Mouse (Mus musculus) hindbrain, embryonic 12.5 days (tissue): ENCODE measurements around the gene Aars2. TPM values are rescaled to one million over a fixed set of nuclear protein-coding genes. Genes with fewer than 3 reads are reported as not detected.
A peak's percentile ranks its signal among the peaks of the same experiment; 100 is the strongest.

Experiments
- ATAC-seq: fragments of 200-750 bp; cut with Nextera tagmentation; 2 replicates; pipeline ENCODE4 v1.8.0; 2017; ENCODE audit warnings: moderate TSS enrichment; ENCODE audit not compliant: low FRiP score
- H3K27ac ChIP-seq: fragments of 300-500 bp; sonication (generic); 2 replicates; pipeline ENCODE4 v1.5.1; 2016; ENCODE audit warnings: mild to moderate bottlenecking
- H3K27me3 ChIP-seq: fragments of 300-500 bp; sonication (generic); 2 replicates; pipeline ENCODE4 v1.6.1; 2016; ENCODE audit warnings: mild to moderate bottlenecking
- H3K36me3 ChIP-seq: fragments of 300-500 bp; sonication (generic); 2 replicates; pipeline ENCODE4 v1.6.1; 2016; ENCODE audit warnings: mild to moderate bottlenecking
- H3K4me1 ChIP-seq: fragments of 300-500 bp; sonication (generic); 2 replicates; pipeline ENCODE4 v1.6.1; 2016
- H3K4me2 ChIP-seq: fragments of 300-500 bp; sonication (generic); replicated peaks from 2 replicates; pipeline ENCODE4 v1.6.1; 2016; ENCODE audit warnings: mild to moderate bottlenecking
- H3K4me3 ChIP-seq: fragments of 300-500 bp; sonication (generic); 2 replicates; pipeline ENCODE4 v1.5.1; 2016; ENCODE audit warnings: mild to moderate bottlenecking
- H3K9ac ChIP-seq: fragments of 300-500 bp; sonication (generic); 2 replicates; pipeline ENCODE4 v1.6.1; 2016; ENCODE audit warnings: mild to moderate bottlenecking, moderate library complexity
- H3K9me3 ChIP-seq: fragments of 300-500 bp; sonication (generic); replicated peaks from 2 replicates; pipeline ENCODE4 v1.6.1; 2016; ENCODE audit warnings: mild to moderate bottlenecking
- WGBS: fragments of 180-500 bp; shearing (Covaris S2); methylation state at CpG from one replicate; pipeline ENCODE4 v1.1.7; 2016; 5-methylcytosine and 5-hydroxymethylcytosine counted together
- polyA plus RNA-seq: library from polyadenylated mRNA; unstranded; fragments of >200 nt; fragmentation: Nextera tagmentation; extraction: Ambion mirVana; gene quantifications from 2 replicates; pipeline ENCODE4 v1.2.1, GENCODE M21; 2016

Aars2 gene
- polyA plus RNA-seq, 1 experiment from 2014 or later = 23.0 TPM

DNA sequence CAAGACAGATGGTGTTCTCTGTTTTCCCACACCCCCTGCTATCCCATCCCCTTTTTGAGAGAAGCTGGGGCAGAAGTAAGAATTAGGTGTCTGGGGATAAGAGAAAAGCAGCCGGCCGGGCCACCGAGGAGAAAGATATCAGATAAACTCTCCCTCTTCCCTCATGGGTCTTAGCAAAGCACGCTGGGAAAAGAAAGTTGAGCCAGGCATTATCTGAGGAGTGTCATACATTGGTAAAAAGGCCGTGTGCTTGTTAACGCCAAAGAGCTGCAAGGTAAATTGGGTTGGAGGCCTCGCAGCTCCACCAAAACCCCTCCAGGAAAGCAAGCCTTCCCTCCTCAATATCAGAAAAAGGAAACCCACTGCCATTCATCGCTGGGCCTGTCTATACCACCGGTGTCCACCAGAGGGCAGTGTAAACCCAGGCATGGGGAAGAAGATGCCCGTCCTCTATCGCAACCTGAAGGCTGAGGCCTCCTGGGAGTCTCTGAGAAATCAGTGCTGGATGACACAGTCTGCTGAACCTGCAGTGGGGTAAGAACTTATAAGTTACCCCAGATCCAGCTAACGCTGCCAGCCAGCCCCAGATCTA is 28.3 kb upstream of the Aars2 start:
- no peak overlapping the region for H3K9ac ChIP-seq
- 21% methylated on average over 12 of the region's 12 CpGs for WGBS
- no peaks in the 10 kb centered on the region for H3K36me3 ChIP-seq
- peak; percentile 21; the same call in 1 of the 2 replicates for ATAC-seq
- peaks cover 9% of the 10 kb centered on the region; the same call in 1 of the 2 replicates for H3K27me3 ChIP-seq
- peaks cover 9% of the 10 kb centered on the region; the same call in 1 of the 2 replicates for H3K9me3 ChIP-seq
- no peak overlapping the region for H3K4me2 ChIP-seq
- no peak overlapping the region for H3K27ac ChIP-seq
- H3K4me3 ChIP-seq = no peak overlapping the region
- peaks cover 13% of the 10 kb centered on the region for H3K4me1 ChIP-seq

DNA sequence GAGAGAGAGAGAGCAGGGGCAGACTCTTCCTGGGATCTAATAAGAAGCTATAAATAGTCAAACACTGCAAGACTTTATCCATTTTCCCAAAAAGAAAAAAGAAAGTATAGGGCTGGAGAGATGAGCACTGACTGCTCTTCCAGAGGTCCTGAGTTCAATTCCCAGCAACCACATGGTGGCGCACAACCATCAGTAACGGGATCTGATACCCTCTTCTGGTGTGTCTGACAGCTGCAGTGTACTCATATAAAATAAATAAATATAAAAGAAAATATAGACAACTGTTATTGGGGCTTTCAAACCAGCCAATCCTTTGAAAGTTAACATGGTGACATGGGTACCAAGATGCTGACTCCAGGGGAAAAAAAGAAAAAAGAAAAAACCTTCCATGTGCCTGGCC is 26.2 kb upstream of the Aars2 start:
- Histone ChIP-seq H3K9ac (no peak overlapping the region), H3K4me2 (no peak overlapping the region), H3K27ac (no peak overlapping the region), H3K4me1 (0 out of 2 replicates have a peak, but pooled peaks cover 6% of the 10 kb centered on the region), H3K27me3 (peaks cover 9% of the 10 kb centered on the region; the same call in 1 of the 2 replicates), H3K9me3 (peaks cover 9% of the 10 kb centered on the region; the same call in 1 of the 2 replicates), H3K36me3 (no peaks in the 10 kb centered on the region), H3K4me3 (no peak overlapping the region)
- 37% methylated on average over 2 of the region's 2 CpGs for WGBS
- ATAC-seq = no peak

DNA sequence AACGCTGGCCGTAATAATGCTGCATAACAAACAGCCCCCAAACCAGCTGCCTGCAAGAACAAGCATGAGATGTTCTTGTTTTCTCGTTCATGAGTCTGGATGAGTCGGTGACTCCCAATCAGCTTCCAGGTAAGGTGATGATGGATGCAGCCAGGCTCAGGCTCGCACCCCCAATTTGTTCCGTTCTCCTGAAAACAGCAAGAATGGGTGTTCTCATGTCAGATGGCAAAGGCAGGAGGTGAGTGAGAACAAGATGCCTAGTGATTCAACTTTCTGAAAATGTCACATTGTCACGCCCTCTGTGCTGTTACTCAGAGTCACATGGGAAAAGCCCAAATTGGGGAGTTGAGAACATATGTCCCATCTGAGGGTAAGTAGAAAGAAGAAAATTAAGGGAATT is 21.1 kb upstream of the Aars2 start:
- 87% methylated on average over 7 of the region's 7 CpGs for WGBS
- Histone ChIP-seq H3K4me1 (no peaks in the 10 kb centered on the region), H3K36me3 (no peaks in the 10 kb centered on the region), H3K9me3 (peaks cover 9% of the 10 kb centered on the region; the same call in 1 of the 2 replicates), H3K4me2 (no peak overlapping the region), H3K9ac (no peak overlapping the region), H3K4me3 (no peak overlapping the region), H3K27ac (no peak overlapping the region), H3K27me3 (peaks cover 4% of the 10 kb centered on the region; the same call in 1 of the 2 replicates)
- ATAC-seq = no peak

DNA sequence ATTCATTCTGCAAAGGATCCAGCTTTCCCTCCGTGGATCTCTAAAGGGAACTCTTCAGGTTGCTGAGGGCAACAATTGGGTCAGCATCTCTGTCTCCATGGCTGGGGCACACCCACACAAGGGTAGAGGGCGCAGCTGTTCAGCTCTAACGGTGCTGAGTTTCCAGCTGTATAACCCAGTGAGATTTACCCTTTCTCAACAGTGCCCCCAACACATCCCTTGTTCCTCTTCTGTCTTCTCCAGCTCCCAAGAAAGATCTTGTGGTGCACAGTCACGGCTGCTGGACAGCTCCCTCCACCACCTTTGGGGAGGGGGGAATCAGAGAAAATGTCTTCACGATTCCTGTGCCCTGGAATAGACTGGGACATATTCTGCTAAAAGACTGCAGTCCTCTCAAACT is 19.4 kb upstream of the Aars2 start:
- Histone ChIP-seq H3K9me3 (no peaks in the 10 kb centered on the region), H3K27me3 (peaks cover 4% of the 10 kb centered on the region; the same call in 1 of the 2 replicates), H3K4me2 (no peak overlapping the region), H3K9ac (no peak overlapping the region), H3K27ac (no peak overlapping the region), H3K36me3 (no peaks in the 10 kb centered on the region), H3K4me3 (no peak overlapping the region), H3K4me1 (no peaks in the 10 kb centered on the region)
- no peak for ATAC-seq
- 16% methylated on average over 5 of the region's 5 CpGs for WGBS

DNA sequence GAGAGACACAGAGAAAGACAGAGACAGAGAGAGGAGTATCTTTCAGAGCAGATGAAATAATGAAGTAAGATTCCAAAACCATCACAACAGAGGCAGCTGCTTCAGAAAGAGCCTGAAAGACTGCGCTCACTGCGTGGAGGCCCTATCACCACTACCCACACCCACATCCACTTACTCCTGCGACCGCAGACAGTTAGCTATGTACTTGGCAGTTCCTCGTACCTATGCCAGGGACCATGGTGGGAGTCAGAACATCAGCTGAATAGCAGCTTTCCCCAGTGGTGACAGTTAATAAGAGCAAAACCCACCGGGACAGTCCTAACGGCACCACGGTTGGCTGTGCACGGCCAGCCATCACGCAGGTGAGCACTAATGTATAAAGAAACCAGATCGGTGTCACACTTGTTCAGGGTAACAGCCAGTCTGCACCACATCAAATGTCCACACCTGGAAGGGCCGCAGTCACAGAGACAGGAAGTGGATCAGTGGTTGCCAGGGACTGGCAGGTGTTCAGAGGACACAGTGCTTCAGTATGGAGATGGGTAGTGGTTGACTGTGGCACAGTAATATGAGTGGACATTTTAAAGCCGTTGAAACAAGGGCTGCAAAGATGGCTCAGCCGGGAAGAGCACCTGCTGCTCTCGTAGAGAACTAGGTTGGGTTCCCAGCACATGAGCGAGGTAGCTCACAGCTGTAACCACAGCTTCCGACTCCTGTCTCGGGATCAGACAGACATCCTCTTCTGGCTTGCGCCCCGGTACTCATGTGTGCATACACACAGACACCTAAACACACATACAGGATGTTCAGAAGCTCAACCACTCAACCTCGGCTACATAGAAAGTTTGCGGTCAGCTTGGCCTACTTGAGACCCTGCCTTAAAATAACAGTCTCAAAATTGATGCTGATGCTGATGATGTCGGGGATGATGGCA is 18.1 kb upstream of the Aars2 start:
- H3K9me3 ChIP-seq = no peaks in the 10 kb centered on the region
- 92% methylated on average over 23 of the region's 23 CpGs for WGBS
- no peak overlapping the region for H3K9ac ChIP-seq
- H3K4me3 ChIP-seq = no peak overlapping the region
- H3K36me3 ChIP-seq = no peaks in the 10 kb centered on the region
- no peaks in the 10 kb centered on the region for H3K4me1 ChIP-seq
- H3K27me3 ChIP-seq = peaks cover 4% of the 10 kb centered on the region; the same call in 1 of the 2 replicates
- no peak for ATAC-seq
- H3K4me2 ChIP-seq = no peak overlapping the region
- no peak overlapping the region for H3K27ac ChIP-seq

DNA sequence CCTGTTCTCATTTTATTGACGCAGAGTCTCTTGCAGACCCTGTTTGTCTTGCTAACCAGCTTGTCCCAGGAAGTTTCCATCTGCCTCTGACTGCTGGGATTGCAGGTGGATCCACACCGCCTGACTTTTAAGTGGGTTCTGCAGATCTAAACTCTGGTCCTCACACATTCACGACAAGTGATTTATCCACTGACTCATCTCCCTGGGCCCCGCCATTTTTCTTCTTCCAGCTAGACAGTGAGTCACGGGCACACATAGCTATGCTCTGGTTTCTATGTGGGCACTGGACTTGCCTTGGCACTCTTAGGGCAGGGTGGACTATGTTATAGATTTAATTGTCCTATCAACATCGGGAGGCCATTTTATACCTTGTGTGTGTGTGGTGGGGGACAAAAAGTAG is 16.9 kb upstream of the Aars2 start:
- Histone ChIP-seq H3K27ac (no peak overlapping the region), H3K9ac (no peak overlapping the region), H3K27me3 (peaks cover 4% of the 10 kb centered on the region; the same call in 1 of the 2 replicates), H3K4me1 (no peaks in the 10 kb centered on the region), H3K36me3 (no peaks in the 10 kb centered on the region), H3K4me3 (no peak overlapping the region), H3K4me2 (no peak overlapping the region), H3K9me3 (no peaks in the 10 kb centered on the region)
- no peak for ATAC-seq
- 87% methylated on average over 6 of the region's 6 CpGs for WGBS

DNA sequence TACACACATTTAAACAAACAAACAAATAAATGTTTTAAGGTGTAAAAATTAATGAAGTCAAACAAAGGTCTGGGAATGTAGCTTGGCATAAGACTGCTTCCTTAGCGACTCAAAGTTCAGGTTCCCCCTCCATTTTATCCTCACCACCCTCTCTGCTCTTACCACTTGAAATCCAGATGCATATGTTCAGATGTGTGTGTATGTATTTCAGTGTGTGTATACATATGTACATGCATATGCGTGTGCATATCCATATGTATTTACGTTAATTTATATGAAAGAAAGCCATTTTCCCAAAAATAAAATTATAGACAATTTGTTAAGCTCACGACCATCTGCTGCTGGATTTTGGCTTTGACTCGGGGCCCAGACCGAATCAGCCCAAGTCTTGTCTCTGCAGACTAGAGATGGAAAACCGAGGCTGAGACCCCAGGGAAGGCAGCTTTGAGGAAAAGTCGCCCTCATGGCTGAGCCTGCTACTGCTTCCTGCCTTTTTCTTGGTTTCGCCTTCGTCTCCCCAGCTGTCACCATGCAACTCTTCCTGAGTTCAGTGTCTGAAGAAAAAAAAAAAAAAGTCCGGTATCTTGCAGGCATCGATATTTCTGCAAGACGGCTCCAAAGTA is 16.0 kb upstream of the Aars2 start:
- no peaks in the 10 kb centered on the region for H3K36me3 ChIP-seq
- ATAC-seq = no peak
- no peak overlapping the region for H3K9ac ChIP-seq
- H3K4me3 ChIP-seq = no peak overlapping the region
- H3K27me3 ChIP-seq = peaks cover 4% of the 10 kb centered on the region; the same call in 1 of the 2 replicates
- H3K9me3 ChIP-seq = no peaks in the 10 kb centered on the region
- H3K4me2 ChIP-seq = no peak overlapping the region
- no peak overlapping the region for H3K27ac ChIP-seq
- H3K4me1 ChIP-seq = no peaks in the 10 kb centered on the region
- WGBS = 80% methylated on average over 13 of the region's 13 CpGs

DNA sequence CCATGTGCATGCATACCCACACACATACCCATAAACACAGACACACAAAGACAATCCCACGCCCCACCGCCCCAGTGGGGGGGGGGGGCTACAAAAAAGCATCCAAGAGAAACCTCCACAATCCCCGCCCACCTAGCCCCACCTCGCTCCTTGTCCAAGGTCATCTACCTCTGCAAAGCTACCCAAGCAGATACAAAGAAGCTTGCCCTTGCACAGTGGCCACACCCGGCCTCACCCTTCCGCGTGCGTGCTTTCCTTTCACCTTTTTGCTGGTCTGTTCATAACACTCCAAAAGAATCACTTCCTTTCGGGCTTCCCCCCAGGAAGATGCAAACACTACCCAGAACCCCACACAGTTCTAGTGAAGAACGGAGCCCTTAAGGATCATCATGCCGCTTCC is 11.2 kb upstream of the Aars2 start:
- Histone ChIP-seq H3K4me1 (no peaks in the 10 kb centered on the region), H3K4me2 (no peak overlapping the region), H3K27me3 (no peaks in the 10 kb centered on the region), H3K4me3 (no peak overlapping the region), H3K27ac (no peak overlapping the region), H3K9me3 (no peaks in the 10 kb centered on the region), H3K36me3 (no peaks in the 10 kb centered on the region), H3K9ac (no peak overlapping the region)
- no peak for ATAC-seq
- WGBS = 83% methylated on average over 11 of the region's 11 CpGs

DNA sequence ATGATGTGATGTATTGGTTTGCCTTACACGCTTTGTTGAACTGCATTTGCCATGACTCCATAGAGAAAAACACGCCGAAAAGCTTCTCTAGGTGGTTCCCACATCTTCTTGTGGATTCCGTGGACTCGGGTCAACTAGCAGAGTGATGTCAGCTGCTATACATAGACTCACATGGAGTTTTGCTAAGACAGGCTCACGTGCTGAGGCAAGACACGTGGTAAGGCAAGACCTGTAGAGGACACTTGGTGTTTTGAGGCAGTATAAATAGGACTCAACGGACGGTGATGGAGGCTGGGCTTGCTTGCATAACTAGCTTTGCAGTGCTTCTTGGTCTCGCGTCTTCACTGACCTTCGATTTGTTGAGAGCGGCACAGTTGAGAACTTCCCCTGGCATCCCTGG is 8.2 kb upstream of the Aars2 start:
- H3K9me3 ChIP-seq = no peaks in the 10 kb centered on the region
- 0 out of 2 replicates have a peak, but pooled peaks cover 3% of the 10 kb centered on the region for H3K4me1 ChIP-seq
- no peak overlapping the region for H3K27ac ChIP-seq
- H3K27me3 ChIP-seq = no peaks in the 10 kb centered on the region
- WGBS = 88% methylated on average over 13 of the region's 13 CpGs
- no peak overlapping the region for H3K9ac ChIP-seq
- no peak overlapping the region for H3K4me2 ChIP-seq
- H3K4me3 ChIP-seq = no peak overlapping the region
- H3K36me3 ChIP-seq = no peaks in the 10 kb centered on the region
- ATAC-seq = no peak

DNA sequence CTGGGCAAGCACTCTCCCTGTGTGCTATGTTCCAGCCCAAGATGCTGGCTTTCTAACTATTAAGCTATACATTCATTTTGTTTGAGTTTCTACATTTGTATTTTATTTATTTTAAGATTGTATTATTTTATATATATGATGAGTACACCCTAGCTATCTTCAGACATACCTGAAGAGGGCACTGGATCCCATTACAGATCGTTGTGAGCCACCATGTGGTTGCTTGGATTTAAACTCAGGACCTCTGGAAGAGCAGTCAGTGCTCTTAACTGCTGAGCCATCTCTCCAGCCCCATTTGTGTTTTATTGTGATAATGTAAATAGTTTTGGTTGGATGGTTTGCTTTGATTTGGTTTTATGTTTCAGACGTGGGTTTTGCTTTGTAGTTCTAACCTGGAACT is 7.1 kb upstream of the Aars2 start:
- 58% methylated on average over 2 of the region's 2 CpGs for WGBS
- no peaks in the 10 kb centered on the region for H3K9me3 ChIP-seq
- no peak overlapping the region for H3K4me3 ChIP-seq
- no peak overlapping the region for H3K27ac ChIP-seq
- H3K9ac ChIP-seq = no peak overlapping the region
- ATAC-seq = no peak
- H3K4me2 ChIP-seq = no peak overlapping the region
- H3K27me3 ChIP-seq = no peaks in the 10 kb centered on the region
- 0 out of 2 replicates have a peak, but pooled peaks cover 3% of the 10 kb centered on the region for H3K4me1 ChIP-seq
- no peaks in the 10 kb centered on the region for H3K36me3 ChIP-seq

DNA sequence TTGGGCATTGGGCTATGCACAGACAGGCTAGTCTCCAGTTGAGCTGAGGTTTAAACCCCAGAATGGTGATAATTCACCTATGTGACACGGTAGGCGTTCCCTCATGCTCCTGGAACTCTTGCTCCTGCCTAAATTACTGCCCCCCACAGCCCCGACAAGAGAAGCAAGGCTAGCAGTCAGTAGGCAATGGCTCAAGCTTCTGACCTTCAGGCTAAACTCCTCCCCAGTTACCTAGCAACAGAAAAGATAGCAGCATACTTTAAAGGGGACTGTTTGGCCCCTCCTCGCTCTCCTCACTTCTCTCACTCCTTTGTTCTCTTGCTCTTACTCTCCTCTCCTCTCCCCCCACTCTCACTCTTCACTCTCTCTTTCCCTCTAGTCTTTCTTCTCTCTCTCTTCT is 5.7 kb upstream of the Aars2 start:
- no peak overlapping the region for H3K27ac ChIP-seq
- ATAC-seq = no peak
- H3K27me3 ChIP-seq = no peaks in the 10 kb centered on the region
- no peak overlapping the region for H3K4me3 ChIP-seq
- WGBS = 39% methylated on average over 4 of the region's 4 CpGs
- no peaks in the 10 kb centered on the region for H3K36me3 ChIP-seq
- no peak overlapping the region for H3K4me2 ChIP-seq
- H3K4me1 ChIP-seq = 0 out of 2 replicates have a peak, but pooled peaks cover 3% of the 10 kb centered on the region
- H3K9ac ChIP-seq = no peak overlapping the region
- H3K9me3 ChIP-seq = no peaks in the 10 kb centered on the region

DNA sequence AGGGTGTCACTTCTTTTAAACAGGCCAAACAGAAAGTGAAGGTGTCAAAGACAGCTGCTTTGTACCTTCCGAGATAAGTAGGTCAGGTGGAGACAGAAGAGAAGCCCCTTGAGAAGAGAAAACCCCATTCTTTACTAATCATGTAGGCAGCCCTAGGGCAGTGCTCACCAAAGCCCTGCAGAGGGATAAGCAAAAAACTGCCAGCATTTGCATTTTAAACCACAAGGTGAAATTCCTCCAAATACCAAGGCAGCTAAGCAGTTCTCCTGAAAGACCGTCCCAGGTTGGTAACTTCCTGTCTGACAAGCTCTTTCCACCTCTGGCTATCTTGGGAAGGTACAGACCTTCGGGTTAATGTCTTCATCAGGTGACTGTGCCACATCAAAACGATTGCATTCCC is 4.3 kb upstream of the Aars2 start:
- H3K27ac ChIP-seq = no peak overlapping the region

More for the DNA sequence above, 4.3 kb upstream of the Aars2 start:
- Histone ChIP-seq H3K4me2 (no peak overlapping the region), H3K27me3 (no peaks in the 10 kb centered on the region), H3K9me3 (no peaks in the 10 kb centered on the region), H3K9ac (no peak overlapping the region), H3K4me3 (no peak overlapping the region), H3K36me3 (no peaks in the 10 kb centered on the region), H3K4me1 (peaks cover 10% of the 10 kb centered on the region; the same call in 1 of the 2 replicates)
- no peak for ATAC-seq
- WGBS = 56% methylated on average over 4 of the region's 4 CpGs
